Mouse (Mus musculus) spleen, adult 2 months (tissue): Measurements from ENCODE around the gene Ampd1.

ENCODE experiments used
- CTCF ChIP-seq: fragments of 200-500 bp; IDR thresholded peaks from 2 replicates; pipeline ENCODE4 v1.5.1; 2011; ENCODE audit warnings: mild to moderate bottlenecking, inconsistent platforms; ENCODE audit not compliant: insufficient read depth, insufficient read length, insufficient replicate concordance; ENCODE audit errors: extremely low read depth
- POLR2A ChIP-seq: fragments of 200-500 bp; IDR thresholded peaks from 2 replicates; pipeline ENCODE4 v1.6.1; 2011; ENCODE audit warnings: low read depth, low read length, inconsistent platforms

DNA sequence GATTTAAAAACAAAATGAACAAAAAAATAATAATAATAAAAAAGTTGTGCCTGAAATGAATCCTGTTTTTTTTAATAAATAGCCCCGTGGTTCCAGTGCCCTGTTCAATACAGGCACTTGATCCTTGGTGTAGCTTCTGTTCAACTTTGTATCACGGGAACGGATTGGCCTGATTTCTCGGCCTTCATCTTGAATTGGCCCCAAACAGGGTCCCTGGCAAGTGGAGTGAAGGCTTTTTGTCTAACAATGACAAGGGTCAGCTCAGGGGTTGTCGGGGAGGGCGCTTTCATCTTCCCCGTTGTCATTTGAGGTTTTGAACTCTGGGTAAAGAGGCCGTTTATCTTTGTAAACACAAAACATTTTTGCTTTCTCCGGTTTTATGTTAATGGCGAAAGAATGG lies 16.1 kb upstream of the Ampd1 start:
- TF ChIP-seq POLR2A (no peak), CTCF (no peak)
